Comparison of ENCODE assay signal across 26 mouse cellular contexts in the genomic region with DNA sequence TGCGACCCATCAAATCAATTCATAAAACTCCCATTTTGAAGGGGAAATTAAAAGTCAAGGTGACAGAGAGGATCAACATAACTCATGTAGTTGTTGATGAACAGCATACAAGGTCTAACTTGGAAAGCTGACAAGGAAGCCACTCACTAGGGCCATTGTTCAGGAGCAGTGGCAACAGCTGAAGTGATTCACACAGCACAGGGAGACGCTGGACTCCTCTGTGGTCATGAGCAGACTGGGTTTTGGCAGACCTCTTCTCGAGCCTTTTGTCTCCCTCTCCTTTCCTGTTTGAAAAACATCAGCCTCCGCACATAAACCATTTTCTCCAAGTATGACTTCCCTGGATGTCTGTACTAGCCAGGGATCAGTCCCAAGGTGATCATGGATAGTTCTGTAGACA.
A peak's percentile ranks its signal among the peaks of the same experiment; 100 is the strongest.
DNase-seq lines count a peak whose midpoint lies in the region; TF ChIP-seq lines count a peak whose summit lies in the region.
"Had no signal": no experiment of that assay in that cellular context is flagged by ENCODE, and none has a peak within 500 bp of the region (broad histone marks: within the 10 kb centered on the region; RNA-seq: fewer than 3 reads in every experiment).

No protein-coding gene starts in this region.

- peak overlapping the region; percentile 21; the same call in 1 of the 2 replicates for H3K27ac ChIP-seq in layer of hippocampus, adult 2 months
- H3K27ac ChIP-seq: embryonic facial prominence, embryonic 12.5 days; forebrain, embryonic 12.5 days; hindbrain, embryonic 14.5 days; kidney, postnatal 0 days; liver, embryonic 13.5 days; midbrain, embryonic 12.5 days; stomach, embryonic 15.5 days had no signal

- DNase-seq in cerebellum, adult 9-10 months = peak; percentile 48
- DNase-seq in cerebellum, postnatal 25 days = no peak
- DNase-seq in layer of hippocampus, adult 2 months (ENCODE audit: low spot score in 2 of 2) = no peak
- no peak for DNase-seq in layer of hippocampus, postnatal 36 days
- peak; percentile 48 for DNase-seq in 3T3-L1 (ENCODE audit: low read depth, low spot score)
- DNase-seq in brain, adult 2 months (ENCODE audit: low read depth, low spot score) = peak; percentile 74
- no peak for DNase-seq in urinary bladder, postnatal 36 days (ENCODE audit: low spot score in 2 of 2)
- DNase-seq: adrenal gland, postnatal 25 days; cerebellum, adult 11 months; cerebellum, postnatal 10 days; gastrocnemius, postnatal 25 days; heart, adult 18-20 months; heart, postnatal 10 days; kidney, adult 2 months; liver, embryonic 13.5 days; lung, adult 2 months; lung, postnatal 14 days; right cerebral cortex, adult 18-20 months; thymus, postnatal 25 days had no signal

- no peak overlapping the region for H3K4me3 ChIP-seq in layer of hippocampus, adult 2 months
- H3K4me3 ChIP-seq: embryonic facial prominence, embryonic 12.5 days; forebrain, embryonic 12.5 days; heart, embryonic 12.5 days; liver, embryonic 13.5 days; midbrain, embryonic 12.5 days; stomach, embryonic 15.5 days had no signal

- no peak for TF ChIP-seq CTCF in layer of hippocampus, adult 2 months (conservative IDR thresholded peaks at IDR 0.05)

Comparison
In these comparisons a context has a peak if more than half of its experiments do, and no peak if none do; other contexts are left out.
1. DNase-seq: peak in cerebellum, adult 9-10 months (single experiment), 3T3-L1 (single experiment) and brain, adult 2 months (single experiment); none in cerebellum, postnatal 25 days (0 of 2), layer of hippocampus, adult 2 months (0 of 2), layer of hippocampus, postnatal 36 days (0 of 2) and urinary bladder, postnatal 36 days (0 of 2).